Mouse (Mus musculus) intestine, embryonic 16.5 days (tissue): ENCODE data around the gene Spred3. TPM values are rescaled to one million over a fixed set of nuclear protein-coding genes. Genes with fewer than 3 reads are reported as not detected.

Experiments used
- ATAC-seq: fragments of 200-750 bp; cut with Nextera tagmentation; 2 replicates; pipeline ENCODE4 v1.8.0; 2017; ENCODE audit warnings: moderate TSS enrichment, moderate library complexity
- H3K27ac ChIP-seq: fragments of 300-500 bp; sonication (generic); 2 replicates; pipeline ENCODE4 v1.5.1; 2014; ENCODE audit warnings: mild to moderate bottlenecking, low read length
- H3K27me3 ChIP-seq: fragments of 300-500 bp; sonication (generic); replicated peaks from 2 replicates; pipeline ENCODE4 v1.6.1; 2014; ENCODE audit warnings: low read length, control low read depth, mixed read lengths; ENCODE audit not compliant: control insufficient read depth, insufficient read depth
- H3K36me3 ChIP-seq: fragments of 300-500 bp; sonication (generic); 2 replicates; pipeline ENCODE4 v1.6.1; 2014; ENCODE audit warnings: low read length, control low read depth; ENCODE audit not compliant: control insufficient read depth, insufficient read depth
- H3K4me1 ChIP-seq: fragments of 300-500 bp; sonication (generic); 2 replicates; pipeline ENCODE4 v1.6.1; 2014; ENCODE audit warnings: low read length, control low read depth, mixed read lengths; ENCODE audit not compliant: control insufficient read depth, insufficient read depth
- H3K4me2 ChIP-seq: fragments of 300-500 bp; sonication (generic); 2 replicates; pipeline ENCODE4 v1.6.1; 2014; ENCODE audit warnings: low read depth, low read length, control low read depth
- H3K4me3 ChIP-seq: fragments of 300-500 bp; sonication (generic); 2 replicates; pipeline ENCODE4 v1.5.1; 2014; ENCODE audit warnings: mild to moderate bottlenecking, low read length
- H3K9ac ChIP-seq: fragments of 300-500 bp; sonication (generic); 2 replicates; pipeline ENCODE4 v1.6.1; 2014; ENCODE audit warnings: low read depth, low read length
- H3K9me3 ChIP-seq: fragments of 300-500 bp; sonication (generic); 2 replicates; pipeline ENCODE4 v1.6.1; 2016; ENCODE audit warnings: low read length, control low read depth; ENCODE audit not compliant: control insufficient read depth
- WGBS: fragments of 180-500 bp; shearing (Covaris S2); extraction: QIAGEN DNeasy Blood & Tissue Kit; methylation state at CpG from one replicate; pipeline ENCODE4 v1.1.7; 2014; 5-methylcytosine and 5-hydroxymethylcytosine counted together
- polyA plus RNA-seq: library from polyadenylated mRNA; unstranded; fragments of >200 nt; fragmentation: Nextera tagmentation; extraction: Ambion mirVana; gene quantifications from 2 replicates; pipeline ENCODE4 v1.2.1, GENCODE M21; 2015

Spred3 gene
- polyA plus RNA-seq, 1 experiment from 2014 or later, result 1.7 TPM

- Histone ChIP-seq H3K36me3 (peaks cover 18% of the 10 kb centered on the region), H3K4me2 (peak overlapping the region; percentile 92), H3K9me3 (no peaks in the 10 kb centered on the region), H3K27ac (no peak overlapping the region; the same call in 1 of the 2 replicates), H3K27me3 (peaks cover 39% of the 10 kb centered on the region), H3K4me1 (peaks cover 17% of the 10 kb centered on the region), H3K4me3 (peak overlapping the region; percentile 57), H3K9ac (peak overlapping the region; percentile 60)
- WGBS, result 2% methylated on average over 43 of the region's 43 CpGs
- ATAC-seq, result peak; percentile 6; the same call in 1 of the 2 replicates
These were observed 747 bp upstream of the Spred3 start for GRCm38 (mm10) chr7:29170755-29171561.

- WGBS, result under 1% methylated on average over 26 of the region's 39 CpGs
- Histone ChIP-seq H3K4me2 (peak overlapping the region; percentile 92), H3K4me3 (peak overlapping the region; percentile 57), H3K9ac (peak overlapping the region; percentile 68), H3K9me3 (no peaks in the 10 kb centered on the region), H3K4me1 (peaks cover 17% of the 10 kb centered on the region), H3K27ac (peak overlapping the region; percentile 51), H3K36me3 (peaks cover 3% of the 10 kb centered on the region; the same call in 1 of the 2 replicates), H3K27me3 (peaks cover 36% of the 10 kb centered on the region)
- peak; percentile 85 for ATAC-seq
These were observed 763 bp downstream of the Spred3 start for GRCm38 (mm10) chr7:29169231-29170065.

GRCm38 (mm10) chr7:29168791-29169230 lies 1.4 kb downstream of the Spred3 start:
- 3% methylated on average over 14 of the region's 14 CpGs for WGBS
- peaks cover 17% of the 10 kb centered on the region for H3K4me1 ChIP-seq
- H3K27ac ChIP-seq, result no peak overlapping the region
- H3K27me3 ChIP-seq, result peaks cover 36% of the 10 kb centered on the region
- H3K4me3 ChIP-seq, result peak overlapping the region; percentile 57
- H3K4me2 ChIP-seq, result peak overlapping the region; percentile 92
- H3K9ac ChIP-seq, result peak overlapping the region; percentile 68
- no peaks in the 10 kb centered on the region for H3K36me3 ChIP-seq
- no peaks in the 10 kb centered on the region for H3K9me3 ChIP-seq
- no peak for ATAC-seq

- H3K4me3 ChIP-seq, result peak overlapping the region; percentile 57
- ATAC-seq, result no peak
- H3K27ac ChIP-seq, result no peak overlapping the region
- peaks cover 33% of the 10 kb centered on the region for H3K27me3 ChIP-seq
- H3K9ac ChIP-seq, result no peak overlapping the region
- H3K9me3 ChIP-seq, result no peaks in the 10 kb centered on the region
- H3K36me3 ChIP-seq, result no peaks in the 10 kb centered on the region
- H3K4me1 ChIP-seq, result peaks cover 17% of the 10 kb centered on the region
- H3K4me2 ChIP-seq, result peak overlapping the region; percentile 92
- WGBS, result 17% methylated on average over 10 of the region's 10 CpGs
These were observed 2.0 kb downstream of the Spred3 start for GRCm38 (mm10) chr7:29168121-29168695.

- no peak overlapping the region for H3K4me2 ChIP-seq
- WGBS, result 34% methylated on average over 16 of the region's 19 CpGs
- peaks cover 28% of the 10 kb centered on the region for H3K27me3 ChIP-seq
These were observed 2.6 kb downstream of the Spred3 start for GRCm38 (mm10) chr7:29167656-29168055.

GRCm38 (mm10) chr7:29162750-29163525 lies 7.3 kb downstream of the Spred3 start:
- H3K4me1 ChIP-seq, result peaks cover 5% of the 10 kb centered on the region; the same call in 1 of the 2 replicates
- 13% methylated on average over 9 of the region's 9 CpGs for WGBS
- no peak overlapping the region for H3K4me3 ChIP-seq
- ATAC-seq, result peak; percentile 91
- no peak overlapping the region for H3K9ac ChIP-seq
- 0 out of 2 replicates have a peak overlapping the region, but pooled peaks have one; percentile 13 for H3K4me2 ChIP-seq
- peaks cover 4% of the 10 kb centered on the region; the same call in 1 of the 2 replicates for H3K27me3 ChIP-seq
- H3K27ac ChIP-seq, result no peak overlapping the region
- no peaks in the 10 kb centered on the region for H3K9me3 ChIP-seq
- no peaks in the 10 kb centered on the region for H3K36me3 ChIP-seq

More at GRCm38 (mm10) chr7:29167656-29168055, 2.6 kb downstream of the Spred3 start:
- ATAC-seq, result no peak
- H3K4me3 ChIP-seq, result no peak overlapping the region
- no peaks in the 10 kb centered on the region for H3K36me3 ChIP-seq
- no peaks in the 10 kb centered on the region for H3K9me3 ChIP-seq
- H3K4me1 ChIP-seq, result peaks cover 22% of the 10 kb centered on the region
- no peak overlapping the region for H3K27ac ChIP-seq
- no peak overlapping the region for H3K9ac ChIP-seq

GRCm38 (mm10) chr7:29162294-29162693 lies 7.9 kb downstream of the Spred3 start:
- no peaks in the 10 kb centered on the region for H3K9me3 ChIP-seq
- no peak overlapping the region for H3K9ac ChIP-seq
- H3K27ac ChIP-seq, result no peak overlapping the region
- H3K36me3 ChIP-seq, result no peaks in the 10 kb centered on the region
- 67% methylated on average over 5 of the region's 5 CpGs for WGBS
- no peak for ATAC-seq
- no peak overlapping the region for H3K4me2 ChIP-seq
- H3K27me3 ChIP-seq, result no peaks in the 10 kb centered on the region; the same call in 1 of the 2 replicates
- H3K4me1 ChIP-seq, result peaks cover 5% of the 10 kb centered on the region; the same call in 1 of the 2 replicates
- H3K4me3 ChIP-seq, result no peak overlapping the region

- H3K4me3 ChIP-seq, result no peak overlapping the region
- peaks cover 7% of the 10 kb centered on the region for H3K4me1 ChIP-seq
- H3K36me3 ChIP-seq, result peaks cover 10% of the 10 kb centered on the region
- no peak overlapping the region for H3K4me2 ChIP-seq
- 7% methylated on average over 5 of the region's 5 CpGs for WGBS
- H3K27ac ChIP-seq, result no peak overlapping the region
- no peak for ATAC-seq
- H3K9ac ChIP-seq, result no peak overlapping the region
- no peaks in the 10 kb centered on the region; the same call in 1 of the 2 replicates for H3K27me3 ChIP-seq
- peaks cover 4% of the 10 kb centered on the region; the same call in 1 of the 2 replicates for H3K9me3 ChIP-seq
These were observed 11.9 kb downstream of the Spred3 start for GRCm38 (mm10) chr7:29158264-29158663.
